Mouse (Mus musculus): ENCODE measurements around the gene Gskip. TPM values are rescaled to one million over a fixed set of nuclear protein-coding genes. Genes with fewer than 3 reads are reported as not detected.

Gskip gene
- polyA plus RNA-seq, 1 experiment from 2014 or later = 31.2 TPM

DNA sequence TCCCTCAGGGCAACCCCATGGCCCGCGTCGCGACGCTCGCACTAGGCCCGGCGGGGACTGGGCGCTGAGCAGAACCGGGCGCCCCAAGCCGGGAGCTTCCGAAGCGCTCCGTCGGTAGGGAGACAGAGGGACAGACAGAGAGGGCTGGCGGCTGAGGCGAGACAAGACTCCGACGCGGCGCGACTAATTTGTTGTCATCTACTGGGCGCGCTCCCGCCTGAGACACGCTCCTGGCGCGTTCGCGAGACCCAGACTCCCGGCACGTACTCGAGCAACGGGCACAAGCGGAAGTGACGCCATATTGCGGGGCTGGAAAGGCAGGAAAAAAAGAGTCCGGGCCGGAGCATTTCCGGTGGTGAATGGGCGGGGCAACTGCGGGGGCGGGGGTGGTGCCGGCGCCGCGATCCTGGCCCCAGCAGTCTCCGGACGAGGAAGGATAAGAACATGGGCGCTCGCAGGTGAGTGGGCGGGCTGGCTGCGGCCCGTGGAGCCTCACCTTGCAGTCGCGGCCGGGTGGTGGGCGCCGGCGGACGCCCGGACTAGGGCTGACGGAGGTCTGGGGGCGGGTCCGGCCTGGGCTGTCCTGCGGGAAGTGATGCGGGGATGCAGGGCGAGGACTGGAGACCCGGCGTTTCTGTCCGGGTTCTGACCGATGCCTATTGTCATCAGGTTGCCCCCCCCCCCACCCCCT lies 517 bp downstream of the Gskip start, which contains the start of gene Atg2b:
Atg2b (minus strand) TSS at position 211 of the 691 bp plus-strand sequence.
- Histone ChIP-seq H3K4me1 (ENCODE audit: control insufficient read depth, insufficient read depth, low read length) (peaks cover 15% of the 10 kb centered on the region; the same call in 1 of the 2 replicates), H3K4me2 (replicated peaks; ENCODE audit: low read depth, low read length) (peak within 1 kb of the TSS; percentile 87), H3K27me3 (ENCODE audit: control insufficient read depth, insufficient read depth, low read length) (no peaks in the 10 kb centered on the region), H3K36me3 (ENCODE audit: control insufficient read depth, insufficient read depth, low read length) (0 out of 2 replicates have a peak, but pooled peaks cover 3% of the 10 kb centered on the region), H3K4me3 (ENCODE audit: low read depth, low read length) (peak within 1 kb of the TSS; percentile 62), H3K9ac (replicated peaks; ENCODE audit: low read depth, low read length) (peak within 1 kb of the TSS; percentile 73), H3K27ac (ENCODE audit: low read length) (peak within 1 kb of the TSS; percentile 82), H3K9me3 (ENCODE audit: control insufficient read depth, low read depth, low read length) (no peaks in the 10 kb centered on the region)
- peak; percentile 91 for ATAC-seq (ENCODE audit: insufficient number of reproducible peaks, insufficient read depth, low FRiP score, low read depth)
- under 1% methylated on average over 73 of the region's 73 CpGs for WGBS

- WGBS = 96% methylated on average over 3 of the region's 3 CpGs
- ATAC-seq (ENCODE audit: insufficient number of reproducible peaks, insufficient read depth, low FRiP score, low read depth) = no peak
- Histone ChIP-seq H3K4me1 (ENCODE audit: control insufficient read depth, insufficient read depth, low read length) (peaks cover 15% of the 10 kb centered on the region; the same call in 1 of the 2 replicates), H3K27me3 (ENCODE audit: control insufficient read depth, insufficient read depth, low read length) (no peaks in the 10 kb centered on the region), H3K9ac (replicated peaks; ENCODE audit: low read depth, low read length) (no peak overlapping the region), H3K36me3 (ENCODE audit: control insufficient read depth, insufficient read depth, low read length) (peaks cover 3% of the 10 kb centered on the region; the same call in 1 of the 2 replicates), H3K4me3 (ENCODE audit: low read depth, low read length) (no peak overlapping the region), H3K9me3 (ENCODE audit: control insufficient read depth, low read depth, low read length) (no peaks in the 10 kb centered on the region), H3K27ac (ENCODE audit: low read length) (no peak overlapping the region), H3K4me2 (replicated peaks; ENCODE audit: low read depth, low read length) (no peak overlapping the region)
Observed at GRCm38 (mm10) chr12:105686791-105687190, 2.2 kb downstream of the Gskip start.

GRCm38 (mm10) chr12:105687416-105687815 lies 2.8 kb downstream of the Gskip start:
- Histone ChIP-seq H3K9ac (replicated peaks; ENCODE audit: low read depth, low read length) (no peak overlapping the region), H3K4me2 (replicated peaks; ENCODE audit: low read depth, low read length) (no peak overlapping the region), H3K36me3 (ENCODE audit: control insufficient read depth, insufficient read depth, low read length) (peaks cover 3% of the 10 kb centered on the region; the same call in 1 of the 2 replicates), H3K4me1 (ENCODE audit: control insufficient read depth, insufficient read depth, low read length) (peaks cover 15% of the 10 kb centered on the region; the same call in 1 of the 2 replicates), H3K27ac (ENCODE audit: low read length) (no peak overlapping the region), H3K27me3 (ENCODE audit: control insufficient read depth, insufficient read depth, low read length) (no peaks in the 10 kb centered on the region), H3K4me3 (ENCODE audit: low read depth, low read length) (no peak overlapping the region), H3K9me3 (ENCODE audit: control insufficient read depth, low read depth, low read length) (no peaks in the 10 kb centered on the region)
- WGBS = 81% methylated on average over 4 of the region's 4 CpGs
- no peak for ATAC-seq (ENCODE audit: insufficient number of reproducible peaks, insufficient read depth, low FRiP score, low read depth)

- ATAC-seq (ENCODE audit: insufficient number of reproducible peaks, insufficient read depth, low FRiP score, low read depth) = no peak
- Histone ChIP-seq H3K4me3 (ENCODE audit: low read depth, low read length) (no peak overlapping the region), H3K9me3 (ENCODE audit: control insufficient read depth, low read depth, low read length) (no peaks in the 10 kb centered on the region), H3K36me3 (ENCODE audit: control insufficient read depth, insufficient read depth, low read length) (peaks cover 3% of the 10 kb centered on the region; the same call in 1 of the 2 replicates), H3K27ac (ENCODE audit: low read length) (no peak overlapping the region), H3K4me2 (replicated peaks; ENCODE audit: low read depth, low read length) (no peak overlapping the region), H3K4me1 (ENCODE audit: control insufficient read depth, insufficient read depth, low read length) (peaks cover 11% of the 10 kb centered on the region; the same call in 1 of the 2 replicates), H3K27me3 (ENCODE audit: control insufficient read depth, insufficient read depth, low read length) (no peaks in the 10 kb centered on the region), H3K9ac (replicated peaks; ENCODE audit: low read depth, low read length) (no peak overlapping the region)
- 84% methylated on average over 3 of the region's 4 CpGs for WGBS
Observed at GRCm38 (mm10) chr12:105688546-105688945, 3.9 kb downstream of the Gskip start.

DNA sequence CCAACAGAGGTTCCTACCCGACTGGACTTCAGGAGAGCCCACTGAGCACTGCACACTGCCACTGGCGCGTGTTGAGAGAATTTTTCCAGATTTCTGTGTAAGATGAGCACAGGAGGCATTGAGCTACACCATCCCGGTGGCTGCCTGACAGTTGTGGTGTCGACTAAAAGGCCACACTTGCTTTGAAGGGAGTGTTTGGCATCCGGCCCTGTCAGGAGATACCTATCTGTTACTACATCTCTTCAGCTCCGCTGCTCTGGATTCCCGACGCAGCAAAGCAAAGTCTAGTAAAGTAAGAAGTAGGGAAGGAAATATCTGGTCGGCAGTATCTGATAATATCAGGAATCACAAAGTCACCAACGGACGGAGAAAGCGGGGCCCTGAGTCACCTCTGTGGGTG lies 4.8 kb downstream of the Gskip start:
- Histone ChIP-seq H3K9me3 (ENCODE audit: control insufficient read depth, low read depth, low read length) (no peaks in the 10 kb centered on the region), H3K4me1 (ENCODE audit: control insufficient read depth, insufficient read depth, low read length) (peaks cover 8% of the 10 kb centered on the region; the same call in 1 of the 2 replicates), H3K36me3 (ENCODE audit: control insufficient read depth, insufficient read depth, low read length) (peaks cover 3% of the 10 kb centered on the region; the same call in 1 of the 2 replicates), H3K4me2 (replicated peaks; ENCODE audit: low read depth, low read length) (no peak overlapping the region), H3K4me3 (ENCODE audit: low read depth, low read length) (no peak overlapping the region), H3K27me3 (ENCODE audit: control insufficient read depth, insufficient read depth, low read length) (no peaks in the 10 kb centered on the region), H3K27ac (ENCODE audit: low read length) (no peak overlapping the region), H3K9ac (replicated peaks; ENCODE audit: low read depth, low read length) (no peak overlapping the region)
- WGBS = 94% methylated on average over 13 of the region's 13 CpGs
- no peak for ATAC-seq (ENCODE audit: insufficient number of reproducible peaks, insufficient read depth, low FRiP score, low read depth)

DNA sequence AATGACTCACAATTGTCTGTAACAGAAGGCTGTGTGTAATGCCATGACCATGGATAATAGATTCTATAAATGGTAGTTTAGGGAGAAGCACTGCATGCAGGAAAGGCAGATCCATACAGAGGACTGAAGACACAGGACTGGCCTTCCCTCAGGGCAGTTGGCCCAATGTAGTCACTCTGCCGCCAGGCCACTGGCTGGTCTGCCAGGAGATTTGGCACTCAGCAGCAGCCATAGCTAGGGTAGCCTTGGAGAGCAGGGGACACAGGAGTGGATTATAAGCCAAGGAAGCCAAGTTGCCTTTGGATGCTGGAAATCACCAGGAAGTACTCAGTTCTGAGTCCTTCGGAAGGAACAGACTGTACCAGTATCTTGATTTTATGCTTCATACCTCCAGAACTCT lies 9.4 kb downstream of the Gskip start:
- peaks cover 3% of the 10 kb centered on the region; the same call in 1 of the 2 replicates for H3K36me3 ChIP-seq (ENCODE audit: control insufficient read depth, insufficient read depth, low read length)
- no peak overlapping the region for H3K9ac ChIP-seq (replicated peaks; ENCODE audit: low read depth, low read length)
- H3K4me3 ChIP-seq (ENCODE audit: low read depth, low read length) = no peak overlapping the region
- no peaks in the 10 kb centered on the region for H3K27me3 ChIP-seq (ENCODE audit: control insufficient read depth, insufficient read depth, low read length)
- H3K4me1 ChIP-seq (ENCODE audit: control insufficient read depth, insufficient read depth, low read length) = no peaks in the 10 kb centered on the region
- no peak for ATAC-seq (ENCODE audit: insufficient number of reproducible peaks, insufficient read depth, low FRiP score, low read depth)
- no peak overlapping the region for H3K4me2 ChIP-seq (replicated peaks; ENCODE audit: low read depth, low read length)
- 90% methylated on average over 2 of the region's 2 CpGs for WGBS
- H3K27ac ChIP-seq (ENCODE audit: low read length) = no peak overlapping the region
- H3K9me3 ChIP-seq (ENCODE audit: control insufficient read depth, low read depth, low read length) = no peaks in the 10 kb centered on the region

DNA sequence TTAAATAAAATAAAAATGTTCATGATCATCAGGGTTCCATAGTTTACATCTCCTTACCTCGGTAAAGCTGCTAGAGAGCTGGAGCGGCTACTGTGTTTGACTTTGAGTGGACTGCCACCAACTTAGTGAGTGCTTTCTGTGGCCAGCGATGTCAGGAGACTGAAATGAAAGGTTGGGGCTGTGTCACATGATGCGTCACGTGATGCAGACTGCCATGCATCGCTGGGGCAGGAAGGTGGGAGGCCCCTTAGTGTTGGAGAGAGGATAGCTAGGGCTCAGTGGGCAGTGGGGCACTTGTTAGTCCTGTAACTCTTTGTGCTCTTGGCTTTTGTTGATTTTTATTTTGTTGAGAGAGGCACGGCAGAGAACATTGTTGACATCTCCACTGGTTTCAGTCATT lies 11.2 kb downstream of the Gskip start:
- H3K4me3 ChIP-seq (ENCODE audit: low read depth, low read length) = no peak overlapping the region
- no peaks in the 10 kb centered on the region for H3K9me3 ChIP-seq (ENCODE audit: control insufficient read depth, low read depth, low read length)
- no peak overlapping the region for H3K4me2 ChIP-seq (replicated peaks; ENCODE audit: low read depth, low read length)
- ATAC-seq (ENCODE audit: insufficient number of reproducible peaks, insufficient read depth, low FRiP score, low read depth) = no peak
- peaks cover 2% of the 10 kb centered on the region; the same call in 1 of the 2 replicates for H3K36me3 ChIP-seq (ENCODE audit: control insufficient read depth, insufficient read depth, low read length)
- 81% methylated on average over 7 of the region's 7 CpGs for WGBS
- H3K27me3 ChIP-seq (ENCODE audit: control insufficient read depth, insufficient read depth, low read length) = no peaks in the 10 kb centered on the region
- no peak overlapping the region for H3K27ac ChIP-seq (ENCODE audit: low read length)
- no peaks in the 10 kb centered on the region for H3K4me1 ChIP-seq (ENCODE audit: control insufficient read depth, insufficient read depth, low read length)
- H3K9ac ChIP-seq (replicated peaks; ENCODE audit: low read depth, low read length) = no peak overlapping the region

DNA sequence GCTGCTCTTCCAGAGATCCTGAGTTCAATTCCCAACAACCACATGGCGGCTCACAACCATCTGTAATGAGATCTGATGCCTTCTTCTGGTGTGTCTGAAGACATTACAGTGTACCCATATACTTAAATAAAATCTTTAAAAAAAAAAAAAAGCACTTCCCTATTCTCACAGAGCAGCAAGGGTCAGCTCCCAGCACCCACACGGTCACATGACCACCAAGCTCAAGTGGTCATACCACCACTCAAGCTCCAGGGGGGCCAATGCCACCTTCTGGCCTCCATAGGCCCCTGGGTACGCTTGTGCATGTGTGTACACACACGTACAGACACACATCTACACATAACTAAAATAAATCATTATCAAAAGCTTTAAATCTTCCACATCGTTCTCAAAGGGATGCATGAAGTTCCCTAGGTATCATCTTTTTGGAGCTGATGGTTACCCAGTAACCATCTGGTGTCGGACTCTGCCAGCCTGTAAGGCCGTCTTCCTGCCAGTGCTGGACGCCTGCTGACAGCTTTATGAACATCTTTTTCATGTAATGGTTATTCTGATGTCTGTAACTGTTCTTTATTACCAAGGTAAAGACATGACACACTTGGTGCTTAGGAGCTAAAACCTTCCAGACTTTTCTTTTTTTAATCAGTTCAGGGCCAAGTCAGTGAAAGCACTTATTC lies 12.6 kb downstream of the Gskip start:
- H3K36me3 ChIP-seq (ENCODE audit: control insufficient read depth, insufficient read depth, low read length) = peaks cover 2% of the 10 kb centered on the region; the same call in 1 of the 2 replicates
- H3K9me3 ChIP-seq (ENCODE audit: control insufficient read depth, low read depth, low read length) = no peaks in the 10 kb centered on the region
- H3K4me2 ChIP-seq (replicated peaks; ENCODE audit: low read depth, low read length) = no peak overlapping the region
- ATAC-seq (ENCODE audit: insufficient number of reproducible peaks, insufficient read depth, low FRiP score, low read depth) = no peak
- no peak overlapping the region for H3K27ac ChIP-seq (ENCODE audit: low read length)
- H3K4me1 ChIP-seq (ENCODE audit: control insufficient read depth, insufficient read depth, low read length) = no peaks in the 10 kb centered on the region
- no peak overlapping the region for H3K9ac ChIP-seq (replicated peaks; ENCODE audit: low read depth, low read length)
- no peaks in the 10 kb centered on the region for H3K27me3 ChIP-seq (ENCODE audit: control insufficient read depth, insufficient read depth, low read length)
- 90% methylated on average over 8 of the region's 8 CpGs for WGBS
- no peak overlapping the region for H3K4me3 ChIP-seq (ENCODE audit: low read depth, low read length)

Data from stomach, embryonic 14.5 days (tissue).